Mouse (Mus musculus): Measurements from ENCODE around the gene Srarp. TPM values are rescaled to one million over a fixed set of nuclear protein-coding genes. Genes with fewer than 3 reads are reported as not detected.

Srarp gene
- polyA plus RNA-seq, 1 experiment = not detected

- Histone ChIP-seq H3K4me1 (peaks cover 5% of the 10 kb centered on the region), H3K36me3 (replicated peaks; ENCODE audit: low read length) (no peaks in the 10 kb centered on the region), H3K27me3 (replicated peaks) (peaks cover 81% of the 10 kb centered on the region), H3K9me3 (no peaks in the 10 kb centered on the region), H3K4me3 (replicated peaks) (no peak within 1 kb of the TSS)
- TF ChIP-seq FLI1 (IDR thresholded peaks at IDR 0.05; ENCODE audit: low read length) (no peak), GATA1 (IDR thresholded peaks at IDR 0.05; ENCODE audit: borderline replicate concordance, low read length) (no peak)
Measured at GRCm38 (mm10) chr4:141420192-141420829, 15.6 kb downstream of the Srarp start, which contains the start of gene Hspb7. Gene Hspb7, plus strand, starts transcription at chr4:141420779.

- TF ChIP-seq GATA1 (IDR thresholded peaks at IDR 0.05; ENCODE audit: borderline replicate concordance, low read length) = no peak
- no peak for TF ChIP-seq FLI1 (IDR thresholded peaks at IDR 0.05; ENCODE audit: low read length)
- Histone ChIP-seq H3K4me1 (peaks cover 5% of the 10 kb centered on the region), H3K36me3 (replicated peaks; ENCODE audit: low read length) (no peaks in the 10 kb centered on the region), H3K4me3 (replicated peaks) (no peak overlapping the region), H3K9me3 (no peaks in the 10 kb centered on the region), H3K27me3 (replicated peaks) (peaks cover 82% of the 10 kb centered on the region)
Measured at GRCm38 (mm10) chr4:141419398-141420191, 16.3 kb downstream of the Srarp start.

- peaks cover 8% of the 10 kb centered on the region for H3K4me1 ChIP-seq
- peaks cover 71% of the 10 kb centered on the region for H3K27me3 ChIP-seq (replicated peaks)
- TF ChIP-seq FLI1 (IDR thresholded peaks at IDR 0.05; ENCODE audit: low read length) = no peak
- TF ChIP-seq GATA1 (IDR thresholded peaks at IDR 0.05; ENCODE audit: borderline replicate concordance, low read length) = no peak
Measured at GRCm38 (mm10) chr4:141415924-141416323, 20.0 kb downstream of the Srarp start, which contains the start of gene Clcnkb. Gene Clcnkb, minus strand, starts transcription at chr4:141416014.

GRCm38 (mm10) chr4:141411430-141411992 is 24.4 kb downstream of the Srarp start:
- Histone ChIP-seq H3K36me3 (replicated peaks; ENCODE audit: low read length) (no peaks in the 10 kb centered on the region), H3K4me3 (replicated peaks) (no peak overlapping the region)
- TF ChIP-seq GATA1 (IDR thresholded peaks at IDR 0.05; ENCODE audit: borderline replicate concordance, low read length) = no peak

More at GRCm38 (mm10) chr4:141415924-141416323, 20.0 kb downstream of the Srarp start, which contains the start of gene Clcnkb:
- H3K4me3 ChIP-seq (replicated peaks) = no peak within 1 kb of the TSS
- no peaks in the 10 kb centered on the region for H3K36me3 ChIP-seq (replicated peaks; ENCODE audit: low read length)
- H3K9me3 ChIP-seq = peaks cover 11% of the 10 kb centered on the region

GRCm38 (mm10) chr4:141408577-141408976 is 27.3 kb downstream of the Srarp start:
- H3K27me3 ChIP-seq (replicated peaks) = peaks cover 78% of the 10 kb centered on the region
- H3K4me1 ChIP-seq = peaks cover 29% of the 10 kb centered on the region
- H3K9me3 ChIP-seq = peaks cover 10% of the 10 kb centered on the region
- no peak for TF ChIP-seq GATA1 (IDR thresholded peaks at IDR 0.05; ENCODE audit: borderline replicate concordance, low read length)
- TF ChIP-seq FLI1 (IDR thresholded peaks at IDR 0.05; ENCODE audit: low read length) = no peak
- no peak overlapping the region for H3K4me3 ChIP-seq (replicated peaks)
- no peaks in the 10 kb centered on the region for H3K36me3 ChIP-seq (replicated peaks; ENCODE audit: low read length)

More at GRCm38 (mm10) chr4:141411430-141411992, 24.4 kb downstream of the Srarp start:
- Histone ChIP-seq H3K9me3 (peaks cover 11% of the 10 kb centered on the region), H3K27me3 (replicated peaks) (peaks cover 81% of the 10 kb centered on the region), H3K4me1 (peaks cover 13% of the 10 kb centered on the region; the same call in 1 of the 2 replicates)

- no peaks in the 10 kb centered on the region for H3K36me3 ChIP-seq (replicated peaks; ENCODE audit: low read length)
- peaks cover 69% of the 10 kb centered on the region for H3K27me3 ChIP-seq (replicated peaks)
- TF ChIP-seq FLI1 (IDR thresholded peaks at IDR 0.05; ENCODE audit: low read length) = no peak
- no peak for TF ChIP-seq GATA1 (IDR thresholded peaks at IDR 0.05; ENCODE audit: borderline replicate concordance, low read length)
- no peaks in the 10 kb centered on the region for H3K9me3 ChIP-seq
- no peak overlapping the region for H3K4me3 ChIP-seq (replicated peaks)
- H3K4me1 ChIP-seq = peaks cover 29% of the 10 kb centered on the region
Measured at GRCm38 (mm10) chr4:141406516-141407299, 29.2 kb downstream of the Srarp start.

- Histone ChIP-seq H3K36me3 (replicated peaks; ENCODE audit: low read length) (no peaks in the 10 kb centered on the region), H3K27me3 (replicated peaks) (peaks cover 61% of the 10 kb centered on the region), H3K9me3 (no peaks in the 10 kb centered on the region), H3K4me3 (replicated peaks) (no peak overlapping the region), H3K4me1 (peaks cover 25% of the 10 kb centered on the region)
- TF ChIP-seq GATA1 (IDR thresholded peaks at IDR 0.05; ENCODE audit: borderline replicate concordance, low read length) (no peak), FLI1 (IDR thresholded peaks at IDR 0.05; ENCODE audit: low read length) (no peak)
Measured at GRCm38 (mm10) chr4:141405314-141405622, 30.6 kb downstream of the Srarp start.

- no peaks in the 10 kb centered on the region for H3K36me3 ChIP-seq (replicated peaks; ENCODE audit: low read length)
- H3K9me3 ChIP-seq = no peaks in the 10 kb centered on the region
- TF ChIP-seq GATA1 (IDR thresholded peaks at IDR 0.05; ENCODE audit: borderline replicate concordance, low read length) (no peak), FLI1 (IDR thresholded peaks at IDR 0.05; ENCODE audit: low read length) (no peak)
- H3K27me3 ChIP-seq (replicated peaks) = peaks cover 59% of the 10 kb centered on the region
- peaks cover 25% of the 10 kb centered on the region for H3K4me1 ChIP-seq
- no peak overlapping the region for H3K4me3 ChIP-seq (replicated peaks)
Measured at GRCm38 (mm10) chr4:141404518-141405313, 31.2 kb downstream of the Srarp start.

- TF ChIP-seq FLI1 (IDR thresholded peaks at IDR 0.05; ENCODE audit: low read length) (no peak), GATA1 (IDR thresholded peaks at IDR 0.05; ENCODE audit: borderline replicate concordance, low read length) (no peak)
- Histone ChIP-seq H3K4me3 (replicated peaks) (no peak overlapping the region), H3K27me3 (replicated peaks) (peaks cover 52% of the 10 kb centered on the region), H3K36me3 (replicated peaks; ENCODE audit: low read length) (no peaks in the 10 kb centered on the region), H3K9me3 (no peaks in the 10 kb centered on the region), H3K4me1 (peaks cover 11% of the 10 kb centered on the region)
Measured at GRCm38 (mm10) chr4:141400171-141400570, 35.7 kb downstream of the Srarp start.
